Mouse (Mus musculus) left cerebral cortex, postnatal 25 days (tissue): Measurements from ENCODE around the gene Tmem267. TPM values are rescaled to one million over a fixed set of nuclear protein-coding genes. Genes with fewer than 3 reads are reported as not detected.
A peak's percentile ranks its signal among the peaks of the same experiment; 100 is the strongest.
"Not testable (repeated sequence)": the region's sequence is repeated elsewhere in the genome, so short reads cannot be mapped to it uniquely, and the experiment has no call there.

Source experiments
- DNase-seq, 2 experiments: peaks; one replicate each; pipeline ENCODE4 v3.0.0; 2022; ENCODE audit warnings: low spot score in 2 of 2, mixed read lengths in 1 of 2
- intact Hi-C: fragments of 180-260 bp; cut with DNase I; formaldehyde crosslinking; loops from one replicate; pipeline ENCODE4 v1.15.1; 2025
- total RNA-seq, 2 experiments: library from RNA; stranded (reverse); gene quantifications; 2 replicates each; pipeline ENCODE4 v1.2.3; 2021

The Tmem267 gene
- 10 to 100 TPM; 24.9 to 28.0 TPM for total RNA-seq

GRCm38 (mm10) chr13:119487880-119488580, at the start of gene Tmem267, which contains the start of gene 3110070M22Rik:
Tmem267 (plus strand) TSS chr13:119488039.
3110070M22Rik (minus strand) TSS chr13:119488383.
- DNase-seq = peak; percentile 82 to 90
- intact Hi-C loops = no loop called here

- intact Hi-C loops = no loop called here
- DNase-seq = no peak
Measured at GRCm38 (mm10) chr13:119442244-119442643, 45.6 kb upstream of the Tmem267 start.

- intact Hi-C loops = no loop called here
- no peak for DNase-seq
Measured at GRCm38 (mm10) chr13:119453563-119453962, 34.3 kb upstream of the Tmem267 start.

- intact Hi-C loops = no loop called here
- no peak for DNase-seq
Measured at GRCm38 (mm10) chr13:119455082-119455481, 32.8 kb upstream of the Tmem267 start.

- DNase-seq = no peak
- intact Hi-C loops = no loop called here
Measured at GRCm38 (mm10) chr13:119456342-119456741, 31.5 kb upstream of the Tmem267 start.

- DNase-seq = no peak
- intact Hi-C loops = no loop called here
Measured at GRCm38 (mm10) chr13:119461900-119462595, 25.8 kb upstream of the Tmem267 start.

GRCm38 (mm10) chr13:119462596-119463560, 25.0 kb upstream of the Tmem267 start, which contains the start of gene 4833420G17Rik:
4833420G17Rik (plus strand) TSS chr13:119462768.
- peak; percentile 86 to 94 for DNase-seq
- intact Hi-C loops = no loop called here

GRCm38 (mm10) chr13:119476631-119477030, 11.2 kb upstream of the Tmem267 start:
- no peak for DNase-seq
- intact Hi-C loops = no loop called here

GRCm38 (mm10) chr13:119477789-119478188, 10.1 kb upstream of the Tmem267 start:
- intact Hi-C loops = no loop called here
- DNase-seq = no peak

GRCm38 (mm10) chr13:119487354-119487753, 485 bp upstream of the Tmem267 start:
- no peak for DNase-seq
- intact Hi-C loops = no loop called here

GRCm38 (mm10) chr13:119492083-119492482, 4.2 kb downstream of the Tmem267 start:
- DNase-seq, intact Hi-C loops: not testable (repeated sequence)

GRCm38 (mm10) chr13:119494938-119495337, 7.1 kb downstream of the Tmem267 start:
- DNase-seq, intact Hi-C loops: not testable (repeated sequence)

- intact Hi-C loops, DNase-seq: not testable (repeated sequence)
Measured at GRCm38 (mm10) chr13:119596321-119597211, 108.7 kb downstream of the Tmem267 start.

- intact Hi-C loops, DNase-seq: not testable (repeated sequence)
Measured at GRCm38 (mm10) chr13:119598466-119598865, 110.6 kb downstream of the Tmem267 start.

GRCm38 (mm10) chr13:119599066-119599465, 111.2 kb downstream of the Tmem267 start:
- intact Hi-C loops, DNase-seq: not testable (repeated sequence)

GRCm38 (mm10) chr13:119599498-119599897, 111.7 kb downstream of the Tmem267 start:
- DNase-seq, intact Hi-C loops: not testable (repeated sequence)

- intact Hi-C loops = not testable (repeated sequence)
- peak; percentile 27 to 46 for DNase-seq
Measured at GRCm38 (mm10) chr13:119600166-119600565, 112.3 kb downstream of the Tmem267 start.

GRCm38 (mm10) chr13:119602688-119603331, 115.0 kb downstream of the Tmem267 start:
- intact Hi-C loops = not testable (repeated sequence)
- peak in 1 of 2 experiments; percentile 36 for DNase-seq
